Mouse (Mus musculus) adrenal gland, postnatal 0 days (tissue): ENCODE results near the gene Mybpc3. TPM values are rescaled to one million over a fixed set of nuclear protein-coding genes. Genes with fewer than 3 reads are reported as not detected.

Experiments
- polyA plus RNA-seq: library from polyadenylated mRNA; unstranded; fragments of >200 nt; fragmentation: Nextera tagmentation; extraction: Ambion mirVana; gene quantifications from 2 replicates; pipeline ENCODE4 v1.2.1, GENCODE M21; 2015

Gene Mybpc3
- 0.06 and 0.41 TPM in 2 replicates for polyA plus RNA-seq

DNA sequence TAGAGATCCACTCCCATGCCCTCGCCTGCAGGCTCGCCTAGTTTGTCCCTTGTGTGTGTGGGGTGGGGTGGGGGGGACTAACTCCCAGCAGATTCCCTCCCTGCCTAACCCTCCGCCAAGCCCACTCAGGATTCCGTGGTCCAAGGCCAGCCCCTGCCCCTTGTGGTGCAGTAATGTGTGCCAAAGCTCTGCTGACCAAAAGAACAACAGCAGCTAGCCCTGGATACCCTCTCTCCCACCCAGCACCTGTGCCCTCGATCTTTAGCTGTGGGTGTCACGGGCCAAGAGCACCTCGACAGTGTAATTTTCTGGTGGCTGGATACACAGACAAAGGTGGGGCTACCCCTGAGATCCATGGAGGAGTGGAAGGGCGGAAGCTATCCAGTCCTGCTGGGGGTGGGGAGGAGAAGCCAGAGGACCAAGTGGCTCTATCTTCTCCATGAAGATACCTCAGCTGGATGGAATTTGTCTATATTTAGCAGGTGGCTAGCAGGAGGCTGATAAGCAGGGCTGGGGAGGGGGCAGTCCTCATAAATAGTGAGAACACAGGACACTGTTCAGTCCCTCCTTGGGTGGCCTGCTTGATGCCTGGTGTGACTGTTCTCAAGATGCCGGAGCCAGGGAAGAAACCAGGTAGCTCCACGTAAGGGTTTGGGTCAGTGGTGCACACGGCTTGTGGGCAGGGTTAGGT is at the start of gene Mybpc3:
Gene Mybpc3 (plus strand): TSS at position 560 of the 691 bp plus-strand sequence.

DNA sequence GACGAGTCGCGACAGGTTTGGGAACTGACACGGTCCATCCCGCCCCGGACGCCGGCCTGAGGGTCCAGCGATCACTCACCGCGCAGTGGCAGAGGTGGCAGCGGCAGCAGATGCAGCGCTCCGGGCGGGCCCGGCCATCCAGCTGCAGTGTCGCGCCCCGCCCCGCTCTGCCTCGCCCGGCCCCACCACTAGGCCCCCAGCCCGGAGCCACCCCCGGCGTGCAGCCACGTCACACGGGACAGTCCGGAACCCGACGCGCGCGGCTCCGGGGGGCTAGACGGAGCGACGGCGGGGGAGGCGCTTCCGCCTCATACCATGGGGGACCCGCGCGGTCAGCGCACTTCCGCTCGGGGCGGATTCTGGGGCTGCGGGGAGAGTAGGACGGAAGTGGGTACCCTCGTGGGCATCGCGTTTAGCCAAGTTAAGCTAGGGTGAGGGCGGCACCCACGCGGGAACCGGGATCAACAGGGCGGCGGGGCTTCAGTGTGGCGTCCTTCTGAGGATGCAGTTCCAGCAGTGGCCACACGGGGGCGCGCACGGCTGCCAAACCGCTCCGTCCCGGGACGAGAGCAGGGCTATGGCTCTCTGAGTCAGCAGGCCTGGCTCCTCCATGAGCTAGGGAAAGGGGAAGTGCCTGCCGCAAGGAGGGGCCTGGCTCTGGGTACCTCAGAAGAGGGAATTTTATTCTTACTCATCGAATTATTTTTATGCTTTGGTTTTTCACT is 47.7 kb upstream of the Mybpc3 start, which contains the start of gene Slc39a13:
Gene Slc39a13 (minus strand): TSS at position 342 of the 725 bp plus-strand sequence.

DNA sequence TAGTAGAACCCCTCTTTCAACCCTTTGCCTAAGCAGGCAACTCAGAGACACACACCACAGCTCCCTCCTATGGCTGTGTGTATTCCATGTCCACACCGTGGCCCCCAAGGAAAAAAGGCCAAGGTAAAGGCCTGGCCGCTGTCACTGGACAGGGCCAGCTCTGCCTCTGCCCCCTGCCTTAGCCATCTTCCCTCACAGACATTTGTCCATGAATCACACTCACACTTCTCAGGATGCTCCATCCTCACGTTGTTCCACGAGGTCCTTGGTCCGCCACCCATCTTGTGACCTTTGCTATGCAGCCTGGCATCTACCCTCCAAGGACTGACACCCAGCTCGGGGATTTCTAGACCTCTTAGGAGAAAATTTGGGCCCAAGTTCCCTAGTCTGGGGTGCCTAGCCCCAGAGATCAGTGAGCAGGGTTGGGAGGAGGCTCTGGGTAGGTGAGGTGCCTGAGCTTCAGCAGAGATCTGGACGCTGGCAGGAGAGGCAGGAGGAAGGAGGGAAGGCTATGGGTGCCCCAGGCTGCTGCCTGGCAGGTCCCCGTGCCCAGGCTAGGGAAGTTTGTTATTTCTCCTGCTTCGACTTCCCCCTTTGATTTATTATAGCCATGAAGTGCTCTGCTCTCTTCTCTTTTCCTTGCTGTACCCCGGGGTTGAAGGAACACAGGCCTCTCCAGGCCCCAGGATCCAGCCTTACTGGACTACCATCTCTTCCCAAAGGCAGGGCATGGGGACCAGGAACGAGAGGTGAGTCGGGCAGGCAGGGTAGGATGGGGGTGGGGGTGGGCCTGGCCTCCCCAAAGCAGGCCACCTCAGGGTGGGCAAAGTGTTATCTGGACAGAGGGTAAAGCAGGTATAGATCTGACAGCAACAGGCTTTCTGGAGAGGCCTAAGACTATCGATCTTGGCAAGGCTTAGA is 35.9 kb upstream of the Mybpc3 start, which contains the start of gene Spi1:
Gene Spi1 (plus strand): TSS at position 616 of the 921 bp plus-strand sequence.

GRCm38 (mm10) chr2:91183711-91184405 is 65.9 kb downstream of the Mybpc3 start, which contains the start of gene Madd:
Gene Madd (minus strand): TSS chr2:91183837.

Other genes with a start within 250 kb of the Mybpc3 start
- 19.2 and 33.7 TPM in 2 replicates for gene C1qtnf4, start 232.3 kb upstream of the Mybpc3 start, polyA plus RNA-seq
- gene Kbtbd4, start 213.4 kb upstream of the Mybpc3 start, polyA plus RNA-seq = 18.9 and 26.8 TPM in 2 replicates
- gene Ndufs3, start 213.3 kb upstream of the Mybpc3 start, polyA plus RNA-seq = 248 and 388 TPM in 2 replicates
- 25.1 and 36.9 TPM in 2 replicates for gene Celf1, start 177.8 kb upstream of the Mybpc3 start, polyA plus RNA-seq
- gene Rapsn, start 82.5 kb upstream of the Mybpc3 start, polyA plus RNA-seq = 2.7 and 3.5 TPM in 2 replicates
- gene Psmc3, start 64.1 kb upstream of the Mybpc3 start, polyA plus RNA-seq = 219 and 226 TPM in 2 replicates
- 26.0 and 29.1 TPM in 2 replicates for gene Slc39a13, start 47.7 kb upstream of the Mybpc3 start, polyA plus RNA-seq
- gene Spi1, start 35.8 kb upstream of the Mybpc3 start, polyA plus RNA-seq = 10.3 and 10.7 TPM in 2 replicates
- gene Madd, start 65.7 kb downstream of the Mybpc3 start, polyA plus RNA-seq = 8.3 and 9.3 TPM in 2 replicates
- gene Nr1h3, start 84.7 kb downstream of the Mybpc3 start, polyA plus RNA-seq = 6.4 and 7.9 TPM in 2 replicates
- gene Acp2, start 84.7 kb downstream of the Mybpc3 start, polyA plus RNA-seq = 20.9 and 26.2 TPM in 2 replicates
- 10.0 and 13.9 TPM in 2 replicates for gene Ddb2, start 118.8 kb downstream of the Mybpc3 start, polyA plus RNA-seq
- gene Pacsin3, start 137.8 kb downstream of the Mybpc3 start, polyA plus RNA-seq = 30.9 and 62.2 TPM in 2 replicates
- 56.4 and 79.6 TPM in 2 replicates for gene Arfgap2, start 146.8 kb downstream of the Mybpc3 start, polyA plus RNA-seq